Mouse (Mus musculus) bone marrow macrophage, adult 2 months (primary cell): Measurements from ENCODE around the gene Mtf1. TPM values are rescaled to one million over a fixed set of nuclear protein-coding genes. Genes with fewer than 3 reads are reported as not detected.

ENCODE experiments used
- H3K27ac ChIP-seq: 2 replicates; pipeline ENCODE4 v1.5.1; 2012; ENCODE audit warnings: low read depth, low read length; ENCODE audit not compliant: insufficient read depth
- H3K4me1 ChIP-seq: 2 replicates; pipeline ENCODE4 v1.6.1; 2012; ENCODE audit warnings: low read length; ENCODE audit not compliant: control insufficient read depth, insufficient read depth
- H3K4me3 ChIP-seq: 2 replicates; pipeline ENCODE4 v1.5.1; 2012; ENCODE audit warnings: mild to moderate bottlenecking, low read length, moderate library complexity; ENCODE audit not compliant: insufficient read depth
- CTCF ChIP-seq: IDR thresholded peaks from 2 replicates; pipeline ENCODE4 v1.5.1; 2012; ENCODE audit warnings: low read depth, mild to moderate bottlenecking, low read length, moderate library complexity
- POLR2A ChIP-seq: IDR thresholded peaks from 2 replicates; pipeline ENCODE4 v1.6.1; 2012; ENCODE audit warnings: mild to moderate bottlenecking, low read depth, low read length, borderline replicate concordance
- polyA plus RNA-seq: library from polyadenylated mRNA; stranded (reverse); fragments of >200 nt; gene quantifications from 2 replicates; pipeline ENCODE4 v1.2.4, GENCODE M21; 2012; ENCODE audit not compliant: missing spikeins, insufficient read depth, insufficient read length

The Mtf1 gene
- polyA plus RNA-seq, 1 experiment = 13.1 TPM

GRCm38 (mm10) chr4:124881341-124881908, 79.5 kb downstream of the Mtf1 start:
- TF ChIP-seq POLR2A (no peak), CTCF (no peak)
- H3K27ac ChIP-seq = no peak overlapping the region
- H3K4me3 ChIP-seq = no peak overlapping the region
- no peaks in the 10 kb centered on the region for H3K4me1 ChIP-seq

- H3K4me1 ChIP-seq = no peaks in the 10 kb centered on the region
- no peak overlapping the region for H3K4me3 ChIP-seq
- H3K27ac ChIP-seq = no peak overlapping the region
- TF ChIP-seq CTCF (no peak), POLR2A (no peak)
Measured at GRCm38 (mm10) chr4:124882151-124882729, 80.3 kb downstream of the Mtf1 start.

DNA sequence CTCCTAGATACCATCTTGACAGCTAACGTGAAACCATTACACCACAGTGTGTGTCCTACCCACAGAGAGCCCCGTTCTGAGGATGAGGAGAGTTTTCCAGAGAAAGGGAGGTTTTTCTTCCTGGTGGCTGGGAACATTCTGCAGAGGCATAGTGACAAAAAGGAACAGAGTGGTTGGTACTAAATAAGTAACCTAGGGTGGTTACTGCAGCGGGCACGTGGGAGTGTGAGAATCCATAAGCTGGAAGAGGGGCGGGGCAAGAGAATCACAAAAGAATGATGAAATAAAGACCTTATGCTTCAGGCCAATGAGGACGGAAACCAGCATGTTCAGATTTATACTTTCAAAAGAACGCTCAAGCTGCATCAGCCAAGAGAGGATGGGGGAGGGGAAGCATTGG, 86.8 kb downstream of the Mtf1 start:
- TF ChIP-seq POLR2A (no peak), CTCF (no peak)
- Histone ChIP-seq H3K27ac (no peak overlapping the region), H3K4me3 (no peak overlapping the region), H3K4me1 (no peaks in the 10 kb centered on the region)

- Histone ChIP-seq H3K27ac (no peak overlapping the region), H3K4me3 (no peak overlapping the region), H3K4me1 (no peaks in the 10 kb centered on the region)
- TF ChIP-seq CTCF (no peak), POLR2A (no peak)
Measured at GRCm38 (mm10) chr4:124889935-124890334, 88.0 kb downstream of the Mtf1 start.

DNA sequence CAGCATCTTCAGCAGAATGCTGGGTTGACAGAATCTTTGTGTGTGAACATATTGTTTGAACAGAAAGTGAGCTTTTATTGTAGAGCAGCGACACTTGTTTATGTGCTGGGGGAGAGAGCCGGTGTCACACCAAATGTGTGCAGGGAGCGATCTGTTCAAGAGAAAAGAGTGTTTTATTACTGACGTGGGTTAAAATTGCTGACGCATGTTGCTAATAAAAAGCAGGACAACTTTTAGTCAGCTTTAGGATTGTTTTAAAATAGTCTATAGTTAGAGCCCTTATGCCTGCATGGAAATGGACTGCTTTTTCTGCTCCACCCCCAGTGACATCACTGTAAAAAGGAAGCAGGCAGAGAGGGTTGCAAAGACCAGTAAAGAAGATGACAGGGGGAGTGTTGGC, 88.9 kb downstream of the Mtf1 start:
- Histone ChIP-seq H3K4me1 (no peaks in the 10 kb centered on the region), H3K27ac (no peak overlapping the region), H3K4me3 (no peak overlapping the region)
- TF ChIP-seq POLR2A = no peak
- no peak for TF ChIP-seq CTCF

GRCm38 (mm10) chr4:124893769-124894168, 91.9 kb downstream of the Mtf1 start:
- no peaks in the 10 kb centered on the region for H3K4me1 ChIP-seq
- no peak overlapping the region for H3K27ac ChIP-seq
- TF ChIP-seq CTCF (no peak), POLR2A (no peak)
- no peak overlapping the region for H3K4me3 ChIP-seq

DNA sequence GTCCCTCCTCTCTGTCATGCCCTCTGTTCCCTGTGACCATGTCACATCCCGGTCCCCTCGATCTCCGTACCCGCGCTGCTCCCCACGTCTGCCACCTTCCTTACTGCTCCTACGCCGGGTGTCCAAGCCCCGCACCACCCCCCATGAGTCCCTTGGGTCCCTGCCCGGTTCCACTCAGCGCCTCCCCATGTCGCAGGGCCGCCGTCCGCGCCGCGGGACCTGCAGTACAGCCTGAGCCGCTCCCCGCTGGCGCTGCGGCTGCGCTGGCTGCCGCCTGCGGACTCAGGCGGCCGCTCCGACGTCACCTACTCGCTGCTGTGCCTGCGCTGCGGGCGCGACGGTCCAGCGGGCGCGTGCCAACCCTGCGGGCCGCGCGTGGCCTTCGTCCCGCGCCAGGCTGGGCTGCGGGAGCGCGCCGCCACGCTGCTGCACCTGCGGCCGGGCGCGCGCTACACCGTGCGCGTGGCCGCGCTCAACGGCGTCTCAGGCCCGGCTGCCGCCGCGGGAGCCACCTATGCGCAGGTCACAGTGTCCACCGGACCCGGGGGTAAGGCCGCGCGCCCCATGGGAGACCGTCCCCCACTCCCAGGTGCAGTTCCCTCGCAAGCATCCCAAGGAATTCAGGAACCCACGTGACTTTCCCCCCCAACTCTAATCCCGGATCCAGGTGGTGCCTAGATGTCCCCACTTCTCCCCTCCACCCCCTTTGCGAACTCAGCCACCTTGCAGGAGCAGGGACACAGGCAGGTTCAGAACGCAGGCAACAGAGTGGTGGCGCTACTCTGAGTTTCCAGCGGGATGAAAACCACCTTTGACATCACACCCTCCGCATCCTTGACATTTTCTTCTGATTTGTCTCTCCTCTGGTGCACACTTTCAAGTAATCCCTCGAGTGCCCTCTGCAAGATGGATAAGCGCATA, 92.9 kb downstream of the Mtf1 start:
- no peak overlapping the region for H3K27ac ChIP-seq
- peak overlapping the region; percentile 50 for H3K4me3 ChIP-seq
- H3K4me1 ChIP-seq = no peaks in the 10 kb centered on the region
- TF ChIP-seq CTCF (no peak), POLR2A (no peak)

DNA sequence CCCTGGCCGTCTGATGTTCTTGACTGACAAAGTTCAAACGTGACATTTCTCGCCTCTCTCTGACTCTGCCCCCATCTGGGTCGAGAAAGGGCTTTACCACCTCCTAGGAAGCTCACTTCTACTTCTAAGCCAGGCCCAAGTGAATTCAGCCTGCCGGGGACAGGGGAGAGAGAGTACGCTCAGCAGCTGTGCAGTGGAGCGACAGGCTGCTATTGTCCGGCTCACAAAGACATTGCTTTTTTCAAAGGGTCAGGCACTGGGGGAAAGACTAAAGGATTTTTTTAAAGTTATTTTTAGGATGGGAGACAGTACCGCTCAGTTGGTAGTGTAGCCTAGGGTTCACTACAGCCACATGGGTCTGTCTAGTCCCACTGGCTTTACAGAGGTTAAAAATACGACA, 96.5 kb downstream of the Mtf1 start:
- TF ChIP-seq CTCF = no peak
- Histone ChIP-seq H3K27ac (no peak overlapping the region), H3K4me3 (no peak overlapping the region), H3K4me1 (no peaks in the 10 kb centered on the region)

Other genes with a start within 250 kb of the Mtf1 start
- gene 3100002H09Rik, start 191.3 kb upstream of the Mtf1 start, polyA plus RNA-seq = not detected in 2 replicates
- gene Pou3f1, start 145.3 kb upstream of the Mtf1 start, polyA plus RNA-seq = not detected in 2 replicates
- 45.8 and 49.4 TPM in 2 replicates for gene Utp11, start 108.5 kb upstream of the Mtf1 start, polyA plus RNA-seq
- 149 and 167 TPM in 2 replicates for gene Fhl3, start 101.4 kb upstream of the Mtf1 start, polyA plus RNA-seq
- 44.4 and 47.6 TPM in 2 replicates for gene Sf3a3, start 87.3 kb upstream of the Mtf1 start, polyA plus RNA-seq
- gene Inpp5b, start 60.3 kb upstream of the Mtf1 start, polyA plus RNA-seq = 29.4 and 33.8 TPM in 2 replicates
- gene Yrdc, start 48.6 kb downstream of the Mtf1 start, polyA plus RNA-seq = 18.6 and 20.2 TPM in 2 replicates
- gene 1110065P20Rik, start 49.1 kb downstream of the Mtf1 start, polyA plus RNA-seq = 7.6 and 9.5 TPM in 2 replicates
- gene Maneal, start 60.1 kb downstream of the Mtf1 start, polyA plus RNA-seq = not detected in 2 replicates
- gene Epha10, start 78.8 kb downstream of the Mtf1 start, polyA plus RNA-seq = not detected in 2 replicates
- gene 9930104L06Rik, start 134.9 kb downstream of the Mtf1 start, polyA plus RNA-seq = 11.2 and 13.9 TPM in 2 replicates
- 47.0 and 53.4 TPM in 2 replicates for gene Cdca8, start 137.2 kb downstream of the Mtf1 start, polyA plus RNA-seq
- not detected in 2 replicates for gene Rspo1, start 184.3 kb downstream of the Mtf1 start, polyA plus RNA-seq
- 38.2 and 49.0 TPM in 2 replicates for gene Gnl2, start 214.5 kb downstream of the Mtf1 start, polyA plus RNA-seq